Mouse (Mus musculus) T-helper 17 cell (primary cell): Measurements from ENCODE around the gene Rxrb.

Experiments
- in situ Hi-C, 2 experiments: fragments of 300-600 bp; cut with MboI, MseI; formaldehyde crosslinking; loops; 1 replicate in 1 of 2; 2 replicates in 1 of 2; pipeline ENCODE4 v1.15.1; 2025; ENCODE audit warnings: high pct_unique_total_duplicates in 2 of 2

The Rxrb gene

DNA sequence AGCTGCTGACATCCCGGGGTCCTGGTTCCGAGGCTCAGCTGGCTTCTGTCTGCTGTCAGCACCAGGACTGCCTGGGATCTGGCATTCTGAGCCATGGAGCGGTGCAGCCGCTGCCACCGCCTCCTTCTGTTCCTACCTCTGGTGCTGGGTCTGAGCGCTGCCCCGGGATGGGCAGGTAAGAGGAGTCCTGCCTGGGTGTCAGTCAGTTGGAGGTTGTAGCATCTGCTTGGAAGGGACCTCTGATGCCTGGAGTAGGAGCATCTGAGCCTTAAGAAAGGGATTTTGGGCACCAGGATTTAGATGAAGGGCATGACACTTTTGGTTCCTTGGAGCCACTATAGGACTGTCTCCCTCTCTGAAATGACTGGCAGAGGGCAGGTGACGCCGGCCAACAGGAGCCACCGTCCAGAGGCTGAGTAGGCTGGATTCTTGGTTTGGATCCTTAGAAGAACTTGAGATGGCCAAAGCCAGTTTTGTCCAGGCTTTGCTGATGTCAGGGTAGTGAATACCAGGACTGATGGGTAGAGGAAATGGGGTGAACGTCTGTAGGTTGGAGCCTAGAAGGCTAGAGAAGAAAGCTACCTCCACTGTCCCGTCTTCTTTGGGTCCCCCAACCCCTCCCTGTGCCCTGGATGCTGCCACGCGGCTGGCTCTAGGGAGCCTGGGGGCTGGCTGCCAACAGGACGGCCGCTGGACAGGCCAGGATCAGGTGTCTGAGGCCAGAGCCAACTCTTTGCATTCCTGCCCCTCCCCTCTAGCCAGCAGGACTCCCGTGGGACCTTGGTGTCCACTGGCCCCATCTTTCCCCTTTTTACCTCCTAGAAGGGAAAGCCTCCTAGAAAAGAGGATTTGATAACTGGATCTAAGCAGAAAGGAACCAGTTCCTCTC lies 8.2 kb downstream of the Rxrb start:
- in situ Hi-C loops: loop anchor here in 1 of 2 experiments (5.0 kb wide), 1 partner anchor 127 kb away; no protein-coding TSS in a partner anchor

DNA sequence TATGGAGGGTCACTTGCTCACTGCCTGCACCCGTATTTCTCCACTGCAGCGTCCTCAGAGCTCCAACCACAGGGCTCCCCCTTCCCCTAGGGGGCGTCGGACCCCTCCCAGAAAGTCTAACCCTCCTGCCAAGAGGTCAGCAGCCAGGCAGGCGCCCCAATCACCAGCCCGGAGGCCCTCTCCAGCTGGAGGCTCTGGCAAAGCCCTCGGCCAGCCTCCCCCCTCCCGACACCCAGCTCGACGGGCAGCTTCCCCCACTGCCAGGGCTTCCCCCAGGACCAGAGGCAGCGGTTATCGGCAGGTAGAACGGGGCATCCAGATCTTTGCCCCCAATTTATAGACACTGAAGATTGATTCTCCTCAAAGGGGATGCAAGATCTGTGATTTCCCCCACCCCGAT lies 14.3 kb downstream of the Rxrb start:
- in situ Hi-C loops: no loop called here

DNA sequence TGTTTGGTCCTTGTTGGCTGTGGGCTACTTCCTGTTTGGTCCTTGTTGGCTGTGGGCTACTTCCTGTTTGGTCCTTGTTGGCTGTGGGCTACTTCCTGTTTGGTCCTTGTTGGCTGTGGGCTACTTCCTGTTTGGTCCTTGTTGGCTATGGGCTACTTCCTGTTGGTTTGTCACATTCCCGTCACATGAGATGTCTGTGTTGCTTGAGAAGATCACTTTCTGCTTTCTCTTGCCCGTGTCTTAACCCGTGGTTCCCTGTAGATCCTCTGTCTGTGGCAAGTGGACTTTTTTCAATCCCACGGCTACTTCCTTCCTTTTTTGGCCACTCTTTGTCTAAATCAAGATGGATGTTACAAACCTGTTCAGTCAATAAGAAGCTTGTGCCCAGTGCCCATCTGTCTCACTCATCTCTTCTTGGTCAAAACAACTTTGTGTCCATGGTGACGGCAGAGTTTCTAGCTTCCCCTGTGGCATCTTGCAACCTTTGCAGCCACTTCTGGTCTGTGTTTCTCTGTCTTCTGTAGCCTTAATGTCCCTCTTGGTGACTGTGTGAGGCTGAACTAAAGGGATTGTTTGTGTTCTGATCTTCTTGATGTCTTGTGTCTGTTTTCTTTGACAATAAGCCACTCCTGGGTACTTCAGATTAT lies 15.9 kb downstream of the Rxrb start:
- in situ Hi-C loops: no loop called here

- in situ Hi-C loops: loop anchor here (10.0 to 25.0 kb wide), 2 partner anchors 780 to 1468 kb away; partner anchors contain the start of genes Dxo (in 1 of the 2) and Stk19 (in 1 of the 2)
Measured at GRCm38 (mm10) chr17:34057224-34057623, 25.6 kb downstream of the Rxrb start.

GRCm38 (mm10) chr17:34068864-34069263 lies 37.3 kb downstream of the Rxrb start:
- in situ Hi-C loops: loop anchor here in 1 of 2 experiments (25.0 kb wide), 1 partner anchor 768 kb away; the partner anchor contains the start of genes Dxo and Stk19

- in situ Hi-C loops: loop anchor here (5.0 to 25.0 kb wide), 2 partner anchors 95 to 765 kb away; partner anchors contain the start of genes Dxo (in 1 of the 2) and Stk19 (in 1 of the 2)
Measured at GRCm38 (mm10) chr17:34072091-34072490, 40.5 kb downstream of the Rxrb start.

DNA sequence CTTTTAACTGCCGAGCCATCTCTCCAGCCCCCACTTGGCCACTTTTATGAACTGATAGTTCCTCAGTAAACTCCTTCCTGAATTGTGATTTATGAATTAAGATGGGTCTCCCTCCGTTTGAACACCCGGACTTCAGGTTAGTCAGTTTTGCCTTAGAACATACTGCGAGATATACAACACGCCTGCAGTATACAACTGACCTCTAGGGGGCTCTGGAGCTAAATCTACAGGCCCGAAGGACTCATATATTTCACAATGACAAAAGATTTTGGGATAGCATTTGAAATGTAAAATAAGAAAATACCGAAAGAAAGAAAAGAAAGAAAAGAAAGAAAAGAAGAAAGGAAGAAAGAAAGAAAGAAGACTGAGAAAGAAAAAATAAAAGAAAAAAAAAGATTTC lies 43.7 kb downstream of the Rxrb start:
- in situ Hi-C loops: no loop called here

DNA sequence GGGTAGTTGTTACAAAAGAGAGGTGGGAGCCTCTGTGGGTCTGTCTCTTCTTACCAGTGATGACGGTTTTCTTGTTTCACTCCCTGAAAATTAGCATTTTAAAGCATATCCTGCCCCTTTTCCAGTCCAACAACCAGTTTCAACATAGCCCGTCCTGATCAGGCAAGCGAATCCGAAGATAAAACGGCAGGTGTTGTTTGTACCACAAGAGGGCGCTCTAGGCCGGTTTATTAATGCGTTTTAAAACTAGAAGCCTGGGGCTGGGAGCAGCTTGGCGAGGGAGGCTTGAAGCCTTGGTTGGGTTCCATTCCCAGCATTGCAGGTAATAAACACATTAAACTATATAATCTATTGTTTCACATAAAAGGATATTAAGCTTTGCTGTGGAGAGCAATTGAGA lies 45.9 kb downstream of the Rxrb start:
- in situ Hi-C loops: no loop called here

GRCm38 (mm10) chr17:34078148-34078547 lies 46.5 kb downstream of the Rxrb start:
- in situ Hi-C loops: no loop called here

- in situ Hi-C loops: no loop called here
Measured at GRCm38 (mm10) chr17:34079002-34079401, 47.4 kb downstream of the Rxrb start.

GRCm38 (mm10) chr17:34079621-34080020 lies 48.0 kb downstream of the Rxrb start:
- in situ Hi-C loops: loop anchor here in 1 of 2 experiments (5.0 kb wide), 1 partner anchor 88 kb away; no protein-coding TSS in a partner anchor

GRCm38 (mm10) chr17:34083104-34083503 lies 51.5 kb downstream of the Rxrb start:
- in situ Hi-C loops: loop anchor here in 1 of 2 experiments (5.0 kb wide), 1 partner anchor 84 kb away; no protein-coding TSS in a partner anchor

DNA sequence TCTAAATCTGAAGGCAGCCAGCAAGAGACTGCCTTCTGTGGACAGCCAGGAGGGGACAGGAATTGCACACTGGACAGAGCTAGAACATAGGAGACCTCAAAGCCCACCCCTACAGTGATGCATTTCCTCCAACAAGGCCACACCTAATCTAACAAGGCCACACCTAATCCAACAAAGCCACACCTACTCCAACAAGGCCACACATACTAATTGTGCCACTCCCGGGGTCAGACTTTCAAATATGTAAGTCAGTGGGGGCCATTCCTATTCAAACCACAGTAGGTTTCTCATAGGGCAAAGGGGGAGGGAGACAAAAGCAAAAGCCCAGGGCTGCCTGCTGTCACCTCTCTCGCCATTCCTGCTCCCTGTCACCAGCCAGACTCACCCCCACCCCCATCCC lies 55.8 kb downstream of the Rxrb start:
- in situ Hi-C loops: no loop called here
